In the genomic region with DNA sequence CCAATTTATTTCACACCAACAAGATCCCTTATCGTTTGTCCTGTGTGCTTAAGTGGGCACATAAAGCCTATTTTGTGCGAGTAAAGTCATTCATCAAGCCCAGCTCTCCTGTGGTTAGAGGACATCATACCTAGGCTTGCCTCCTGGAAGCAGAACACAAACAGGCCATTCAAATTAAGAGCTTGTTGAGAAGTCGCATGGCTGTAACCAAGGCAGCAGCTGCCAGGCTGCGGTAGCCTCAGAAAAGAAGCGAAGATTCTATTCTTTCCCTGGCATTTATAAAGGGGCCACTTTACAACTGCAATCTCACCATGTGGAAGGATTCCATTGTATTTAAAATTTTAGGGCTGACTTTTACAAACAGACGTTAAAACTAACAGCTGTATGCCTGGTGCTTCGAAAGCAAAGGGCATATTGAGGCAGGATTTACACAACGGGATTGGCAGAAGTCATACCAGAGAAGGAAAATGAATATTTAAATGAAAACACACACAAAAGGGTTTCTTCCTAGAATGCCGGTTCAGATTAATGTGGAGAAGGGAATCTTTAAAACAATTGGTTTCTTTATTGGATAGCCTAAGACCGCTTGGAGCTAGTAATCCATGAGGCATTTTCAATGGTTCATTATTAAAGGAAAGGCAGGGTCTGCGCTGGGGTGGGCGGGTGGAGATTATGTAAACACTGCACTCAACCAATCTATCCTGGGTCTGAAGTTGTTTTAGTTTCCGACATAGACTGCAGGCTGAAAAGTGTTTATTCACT, we compare ENCODE assay signal across 9 mouse cellular contexts.
A peak's percentile ranks its signal among the peaks of the same experiment; 100 is the strongest.
DNase-seq lines count a peak whose midpoint lies in the region; ATAC-seq lines count a peak whose summit lies in the region.
"Had no signal": no experiment of that assay in that cellular context is flagged by ENCODE, and none has a peak within 500 bp of the region (broad histone marks: within the 10 kb centered on the region; RNA-seq: fewer than 3 reads in every experiment).

No protein-coding gene starts in this region.

- no peak overlapping the region for H3K27ac ChIP-seq in kidney, embryonic 15.5 days
- no peak overlapping the region for H3K27ac ChIP-seq in kidney, embryonic 16.5 days (ENCODE audit: low read length)
- peak overlapping the region; percentile 23 for H3K27ac ChIP-seq in hindbrain, embryonic 15.5 days (replicated peaks)
- no peak overlapping the region for H3K27ac ChIP-seq in neural tube, embryonic 11.5 days (ENCODE audit: low read depth, low read length)
- no peak overlapping the region for H3K27ac ChIP-seq in heart, embryonic 11.5 days (ENCODE audit: low read depth, low read length)

- H3K9ac ChIP-seq in kidney, embryonic 15.5 days, result no peak overlapping the region
- no peak overlapping the region for H3K9ac ChIP-seq in kidney, embryonic 16.5 days (replicated peaks; ENCODE audit: low read length)
- H3K9ac ChIP-seq in hindbrain, embryonic 15.5 days, result no peak overlapping the region
- no peak overlapping the region for H3K9ac ChIP-seq in neural tube, embryonic 11.5 days (ENCODE audit: low read length)
- no peak overlapping the region for H3K9ac ChIP-seq in heart, embryonic 11.5 days (ENCODE audit: low read depth, low read length)

- no peaks in the 10 kb centered on the region for H3K36me3 ChIP-seq in kidney, embryonic 15.5 days
- H3K36me3 ChIP-seq in kidney, embryonic 16.5 days (ENCODE audit: insufficient read depth, low read length), result no peaks in the 10 kb centered on the region
- no peaks in the 10 kb centered on the region for H3K36me3 ChIP-seq in hindbrain, embryonic 15.5 days
- no peaks in the 10 kb centered on the region for H3K36me3 ChIP-seq in neural tube, embryonic 11.5 days (ENCODE audit: control insufficient read depth, insufficient read depth, low read length)
- no peaks in the 10 kb centered on the region for H3K36me3 ChIP-seq in heart, embryonic 11.5 days (ENCODE audit: control insufficient read depth, insufficient read depth, low read length)

- ATAC-seq in kidney, embryonic 15.5 days (replicated peaks; ENCODE audit: low FRiP score), result no peak
- ATAC-seq in kidney, embryonic 16.5 days (ENCODE audit: low FRiP score, low TSS enrichment), result no peak
- peak; percentile 83 for ATAC-seq in hindbrain, embryonic 15.5 days (ENCODE audit: low FRiP score, low read depth)
- ATAC-seq in neural tube, embryonic 11.5 days (ENCODE audit: insufficient read depth, low FRiP score, low TSS enrichment), result peak; percentile 88
- ATAC-seq in heart, embryonic 11.5 days (replicated peaks; ENCODE audit: insufficient number of reproducible peaks, low FRiP score, low TSS enrichment), result no peak

- no peaks in the 10 kb centered on the region for H3K27me3 ChIP-seq in kidney, embryonic 15.5 days
- H3K27me3 ChIP-seq in kidney, embryonic 16.5 days (ENCODE audit: insufficient read depth, low read length), result no peaks in the 10 kb centered on the region
- H3K27me3 ChIP-seq in hindbrain, embryonic 15.5 days, result peaks cover 6% of the 10 kb centered on the region; the same call in 1 of the 2 replicates
- no peaks in the 10 kb centered on the region for H3K27me3 ChIP-seq in neural tube, embryonic 11.5 days (ENCODE audit: control insufficient read depth, insufficient read depth, low read length)
- H3K27me3 ChIP-seq in heart, embryonic 11.5 days (ENCODE audit: control insufficient read depth, insufficient read depth, low read length), result no peaks in the 10 kb centered on the region

- no peaks in the 10 kb centered on the region for H3K9me3 ChIP-seq in kidney, embryonic 15.5 days (replicated peaks)
- no peaks in the 10 kb centered on the region for H3K9me3 ChIP-seq in kidney, embryonic 16.5 days (ENCODE audit: low read length)
- H3K9me3 ChIP-seq in hindbrain, embryonic 15.5 days, result no peaks in the 10 kb centered on the region
- H3K9me3 ChIP-seq in neural tube, embryonic 11.5 days (ENCODE audit: control insufficient read depth, low read length), result no peaks in the 10 kb centered on the region
- no peaks in the 10 kb centered on the region for H3K9me3 ChIP-seq in heart, embryonic 11.5 days (replicated peaks; ENCODE audit: control insufficient read depth, low read length)

- H3K4me2 ChIP-seq in kidney, embryonic 15.5 days, result peak overlapping the region; percentile 23; the same call in 1 of the 2 replicates
- H3K4me2 ChIP-seq in kidney, embryonic 16.5 days (replicated peaks; ENCODE audit: low read depth, low read length), result no peak overlapping the region; the same call in 1 of the 2 replicates
- peak overlapping the region; percentile 51 for H3K4me2 ChIP-seq in hindbrain, embryonic 15.5 days
- H3K4me2 ChIP-seq in neural tube, embryonic 11.5 days (ENCODE audit: low read depth), result peak overlapping the region; percentile 41
- H3K4me2 ChIP-seq in heart, embryonic 11.5 days, result no peak overlapping the region

- DNase-seq in embryo, embryonic 9.5 days (ENCODE audit: extremely low spot score), result peak; percentile 22
- DNase-seq in neural tube, embryonic 11.5 days (ENCODE audit: low spot score), result peak; percentile 69
- no peak for DNase-seq in ovary, postnatal 14 days (ENCODE audit: low spot score)
- no peak for DNase-seq in c-Kit-positive CD71-positive TER-119-positive erythroid progenitor cells, embryonic 14.5 days (ENCODE audit: low spot score)
- DNase-seq: thymus, adult 2 months had no signal

- WGBS in kidney, embryonic 15.5 days, result 34% methylated on average over 13 of the region's 13 CpGs
- WGBS in kidney, embryonic 16.5 days, result 35% methylated on average over 13 of the region's 13 CpGs
- WGBS in hindbrain, embryonic 15.5 days, result 7% methylated on average over 13 of the region's 13 CpGs
- 17% methylated on average over 13 of the region's 13 CpGs for WGBS in neural tube, embryonic 11.5 days
- 68% methylated on average over 13 of the region's 13 CpGs for WGBS in heart, embryonic 11.5 days (ENCODE audit: insufficient replicate concordance)

- no peak overlapping the region for H3K4me3 ChIP-seq in kidney, embryonic 15.5 days (replicated peaks)
- H3K4me3 ChIP-seq in kidney, embryonic 16.5 days (ENCODE audit: low read length), result no peak overlapping the region
- H3K4me3 ChIP-seq in hindbrain, embryonic 15.5 days, result peak overlapping the region; percentile 13
- H3K4me3 ChIP-seq in neural tube, embryonic 11.5 days (ENCODE audit: low read depth, low read length), result no peak overlapping the region
- H3K4me3 ChIP-seq in heart, embryonic 11.5 days (ENCODE audit: low read depth, low read length), result no peak overlapping the region

- H3K4me1 ChIP-seq in kidney, embryonic 15.5 days, result no peaks in the 10 kb centered on the region
- no peaks in the 10 kb centered on the region for H3K4me1 ChIP-seq in kidney, embryonic 16.5 days (ENCODE audit: insufficient read depth, low read length)
- H3K4me1 ChIP-seq in hindbrain, embryonic 15.5 days (replicated peaks), result peaks cover 15% of the 10 kb centered on the region
- no peaks in the 10 kb centered on the region for H3K4me1 ChIP-seq in neural tube, embryonic 11.5 days (ENCODE audit: control insufficient read depth, insufficient read depth, low read length)
- H3K4me1 ChIP-seq in heart, embryonic 11.5 days (ENCODE audit: control insufficient read depth, insufficient read depth, low read length), result no peaks in the 10 kb centered on the region

Comparison
In these comparisons a context has a peak if more than half of its experiments do, and no peak if none do; other contexts are left out.
1. H3K4me2 ChIP-seq: peak in kidney, embryonic 15.5 days (single experiment), hindbrain, embryonic 15.5 days (single experiment) and neural tube, embryonic 11.5 days (single experiment); none in kidney, embryonic 16.5 days (single experiment) and heart, embryonic 11.5 days (single experiment).
2. ATAC-seq: peak in hindbrain, embryonic 15.5 days (single experiment) and neural tube, embryonic 11.5 days (single experiment); none in kidney, embryonic 15.5 days (single experiment), kidney, embryonic 16.5 days (single experiment) and heart, embryonic 11.5 days (single experiment).
3. DNase-seq: peak in embryo, embryonic 9.5 days (single experiment) and neural tube, embryonic 11.5 days (single experiment); none in ovary, postnatal 14 days (single experiment) and c-Kit-positive CD71-positive TER-119-positive erythroid progenitor cells, embryonic 14.5 days (single experiment).